Mouse (Mus musculus) gonadal fat pad, adult 2 months (tissue): ENCODE results near the gene Gm20509. TPM values are rescaled to one million over a fixed set of nuclear protein-coding genes. Genes with fewer than 3 reads are reported as not detected.

ENCODE experiments used
- polyA plus RNA-seq: library from polyadenylated mRNA; depleted of rRNA; stranded (reverse); fragments of >200 nt; gene quantifications from 2 replicates; pipeline ENCODE4 v1.2.3, GENCODE M21; 2012; rRNA removed

The Gm20509 gene
- polyA plus RNA-seq, 1 experiment: not detected

Other genes starting within 250 kb of the Gm20509 start
- 0.76 and 1.1 TPM in 2 replicates for gene Pygo1, start 176.8 kb upstream of the Gm20509 start, polyA plus RNA-seq
- gene Dyx1c1, start 143.7 kb upstream of the Gm20509 start, polyA plus RNA-seq: 1.1 and 1.8 TPM in 2 replicates
- not detected in 2 replicates for gene Gm44503, start 143.6 kb upstream of the Gm20509 start, polyA plus RNA-seq
- 25.7 and 31.6 TPM in 2 replicates for gene Ccpg1os, start 117.1 kb upstream of the Gm20509 start, polyA plus RNA-seq
- gene Ccpg1, start 117.0 kb upstream of the Gm20509 start, polyA plus RNA-seq: 15.2 and 24.0 TPM in 2 replicates
- 8.5 and 12.8 TPM in 2 replicates for gene Pigb, start 62.1 kb upstream of the Gm20509 start, polyA plus RNA-seq
- 1.9 and 2.8 TPM in 2 replicates for gene Rab27a, start 57.6 kb upstream of the Gm20509 start, polyA plus RNA-seq
- 0.09 TPM in 1 of 2 replicates, not detected in the other for gene Khdc3, start 634 bp upstream of the Gm20509 start, polyA plus RNA-seq
- 18.8 and 24.5 TPM in 2 replicates for gene Rsl24d1, start 11.0 kb downstream of the Gm20509 start, polyA plus RNA-seq